Mouse (Mus musculus): ENCODE measurements at regions not wholly inside any gene's neighbourhood (a gene's known extent, or its start where the extent isn't known, plus 50 kb on each side); places are given as distances from the start of the nearest gene placed in this dataset.

DNA sequence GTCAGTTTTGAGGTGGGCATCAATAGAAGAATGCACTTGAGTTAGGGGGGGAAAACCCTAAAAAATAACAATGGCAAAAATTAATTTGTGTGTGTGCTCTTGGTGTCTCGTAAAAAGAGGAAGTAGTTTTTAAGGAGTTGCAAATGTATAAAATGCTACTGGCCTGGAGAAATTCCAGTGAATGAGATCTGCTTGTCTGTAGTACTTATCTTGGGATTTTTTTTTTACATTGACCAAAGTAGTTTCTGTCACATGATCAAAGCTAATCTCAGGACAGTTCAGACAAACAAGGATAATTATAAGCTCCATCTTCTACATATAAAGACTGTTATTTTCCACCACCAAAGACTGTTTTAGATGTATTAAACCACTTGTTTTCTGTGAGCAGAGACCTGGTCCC is 128.3 kb upstream of the Zeb2 start:
- Histone ChIP-seq H3K4me3 (ENCODE audit: low read depth, low read length) (no peak overlapping the region), H3K4me2 (ENCODE audit: low read depth, low read length) (no peak overlapping the region), H3K36me3 (ENCODE audit: control insufficient read depth, insufficient read depth, low read length) (no peaks in the 10 kb centered on the region), H3K9ac (ENCODE audit: low read depth, low read length) (no peak overlapping the region), H3K27ac (replicated peaks; ENCODE audit: low read depth, low read length) (no peak overlapping the region), H3K27me3 (replicated peaks; ENCODE audit: control insufficient read depth, insufficient read depth, low read length) (no peaks in the 10 kb centered on the region), H3K9me3 (ENCODE audit: control insufficient read depth, low read length) (no peaks in the 10 kb centered on the region), H3K4me1 (ENCODE audit: control insufficient read depth, insufficient read depth, low read length) (no peaks in the 10 kb centered on the region; the same call in 1 of the 2 replicates)
- no peak for DNase-seq (ENCODE audit: low spot score)
- no peak for ATAC-seq (ENCODE audit: low read depth)
- WGBS = 76% methylated on average over 1 of the region's 1 CpGs

- WGBS = 85% methylated on average over 14 of the region's 14 CpGs
- Histone ChIP-seq H3K36me3 (ENCODE audit: control insufficient read depth, insufficient read depth, low read length) (no peaks in the 10 kb centered on the region), H3K4me3 (ENCODE audit: low read depth, low read length) (no peak overlapping the region), H3K4me2 (ENCODE audit: low read depth, low read length) (no peak overlapping the region), H3K9ac (ENCODE audit: low read depth, low read length) (no peak overlapping the region), H3K27ac (replicated peaks; ENCODE audit: low read depth, low read length) (no peak overlapping the region), H3K9me3 (ENCODE audit: control insufficient read depth, low read length) (no peaks in the 10 kb centered on the region), H3K4me1 (ENCODE audit: control insufficient read depth, insufficient read depth, low read length) (no peaks in the 10 kb centered on the region; the same call in 1 of the 2 replicates), H3K27me3 (replicated peaks; ENCODE audit: control insufficient read depth, insufficient read depth, low read length) (no peaks in the 10 kb centered on the region)
- no peak for DNase-seq (ENCODE audit: low spot score)
- ATAC-seq (ENCODE audit: low read depth) = no peak
Observed at GRCm38 (mm10) chr2:45244491-45244890, 127.3 kb upstream of the Zeb2 start.

DNA sequence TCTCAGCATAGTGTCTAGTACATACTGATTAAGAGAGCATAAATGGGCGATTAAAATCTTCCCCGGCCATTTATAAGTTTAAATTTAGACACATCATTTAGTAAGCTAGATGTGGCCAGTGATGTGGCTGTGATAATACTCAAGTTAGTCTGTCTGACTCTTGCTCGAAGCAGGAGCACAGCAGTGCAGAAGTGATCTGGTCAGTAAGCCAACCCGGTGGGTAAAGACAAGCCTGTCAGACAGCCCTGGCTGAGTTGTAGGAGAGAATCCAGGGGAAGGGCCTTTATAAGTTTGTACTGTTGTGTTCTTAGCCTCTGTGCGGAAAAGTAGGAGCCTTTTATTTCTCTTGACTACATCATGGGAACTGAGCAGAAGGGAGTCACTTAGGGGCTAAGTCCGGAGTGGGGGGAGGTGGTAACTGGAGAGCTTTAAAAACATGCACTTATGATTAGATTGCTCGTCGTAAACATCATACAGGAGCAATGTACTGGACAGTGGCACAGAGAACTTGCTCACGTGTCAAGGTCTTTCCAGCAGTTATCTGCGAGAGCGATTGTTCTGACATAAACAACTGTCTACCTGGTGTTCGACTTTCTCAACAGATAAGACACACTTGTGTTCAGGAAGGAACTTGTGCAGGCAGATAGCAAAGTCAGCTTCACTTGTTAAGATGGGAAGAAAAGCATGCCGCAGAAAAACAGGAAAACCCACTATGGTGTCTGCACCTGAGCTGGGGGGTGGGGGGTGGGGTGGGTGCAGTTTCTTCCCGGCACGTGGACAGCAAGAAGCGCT is 122.5 kb upstream of the Zeb2 start:
- H3K27me3 ChIP-seq (replicated peaks; ENCODE audit: control insufficient read depth, insufficient read depth, low read length) = no peaks in the 10 kb centered on the region
- no peak overlapping the region for H3K4me3 ChIP-seq (ENCODE audit: low read depth, low read length)
- no peaks in the 10 kb centered on the region for H3K9me3 ChIP-seq (ENCODE audit: control insufficient read depth, low read length)
- ATAC-seq (ENCODE audit: low read depth) (no peak), DNase-seq (ENCODE audit: low spot score) (no peak)
- H3K4me1 ChIP-seq (ENCODE audit: control insufficient read depth, insufficient read depth, low read length) = no peaks in the 10 kb centered on the region; the same call in 1 of the 2 replicates
- H3K36me3 ChIP-seq (ENCODE audit: control insufficient read depth, insufficient read depth, low read length) = no peaks in the 10 kb centered on the region
- no peak overlapping the region for H3K9ac ChIP-seq (ENCODE audit: low read depth, low read length)
- no peak overlapping the region for H3K4me2 ChIP-seq (ENCODE audit: low read depth, low read length)
- no peak overlapping the region for H3K27ac ChIP-seq (replicated peaks; ENCODE audit: low read depth, low read length)
- WGBS = 73% methylated on average over 16 of the region's 16 CpGs

DNA sequence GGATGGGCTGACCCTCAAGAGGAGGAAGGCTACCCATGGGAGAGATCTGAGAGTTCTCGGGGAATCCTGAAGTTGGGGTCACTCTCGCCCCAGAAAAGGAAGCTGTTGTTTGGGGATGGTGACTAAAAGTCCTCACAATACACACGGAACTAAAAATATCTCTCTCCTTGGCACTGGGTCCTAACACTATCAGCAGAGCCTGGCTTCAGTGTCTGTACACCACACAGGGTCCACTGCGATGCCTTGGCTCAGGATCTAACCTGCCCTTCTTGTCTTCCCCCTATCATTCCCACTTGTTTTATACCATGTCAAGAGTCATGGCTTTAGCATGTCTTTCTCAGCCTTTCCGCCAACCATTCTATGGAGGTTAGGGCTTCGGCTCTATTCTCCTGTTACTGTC is 121.8 kb upstream of the Zeb2 start:
- Histone ChIP-seq H3K4me3 (ENCODE audit: low read depth, low read length) (no peak overlapping the region), H3K27ac (replicated peaks; ENCODE audit: low read depth, low read length) (no peak overlapping the region), H3K4me1 (ENCODE audit: control insufficient read depth, insufficient read depth, low read length) (no peaks in the 10 kb centered on the region), H3K9me3 (ENCODE audit: control insufficient read depth, low read length) (no peaks in the 10 kb centered on the region), H3K36me3 (ENCODE audit: control insufficient read depth, insufficient read depth, low read length) (no peaks in the 10 kb centered on the region), H3K4me2 (ENCODE audit: low read depth, low read length) (no peak overlapping the region), H3K9ac (ENCODE audit: low read depth, low read length) (no peak overlapping the region), H3K27me3 (replicated peaks; ENCODE audit: control insufficient read depth, insufficient read depth, low read length) (no peaks in the 10 kb centered on the region)
- WGBS = 94% methylated on average over 6 of the region's 6 CpGs
- DNase-seq (ENCODE audit: low spot score) = no peak
- no peak for ATAC-seq (ENCODE audit: low read depth)

GRCm38 (mm10) chr2:45236168-45236700 is 119.0 kb upstream of the Zeb2 start:
- 90% methylated on average over 13 of the region's 13 CpGs for WGBS
- Histone ChIP-seq H3K9me3 (ENCODE audit: control insufficient read depth, low read length) (no peaks in the 10 kb centered on the region), H3K4me1 (ENCODE audit: control insufficient read depth, insufficient read depth, low read length) (no peaks in the 10 kb centered on the region), H3K4me3 (ENCODE audit: low read depth, low read length) (no peak overlapping the region), H3K9ac (ENCODE audit: low read depth, low read length) (no peak overlapping the region), H3K4me2 (ENCODE audit: low read depth, low read length) (no peak overlapping the region), H3K27ac (replicated peaks; ENCODE audit: low read depth, low read length) (no peak overlapping the region), H3K36me3 (ENCODE audit: control insufficient read depth, insufficient read depth, low read length) (no peaks in the 10 kb centered on the region), H3K27me3 (replicated peaks; ENCODE audit: control insufficient read depth, insufficient read depth, low read length) (no peaks in the 10 kb centered on the region)
- ATAC-seq (ENCODE audit: low read depth) (no peak), DNase-seq (ENCODE audit: low spot score) (no peak)

DNA sequence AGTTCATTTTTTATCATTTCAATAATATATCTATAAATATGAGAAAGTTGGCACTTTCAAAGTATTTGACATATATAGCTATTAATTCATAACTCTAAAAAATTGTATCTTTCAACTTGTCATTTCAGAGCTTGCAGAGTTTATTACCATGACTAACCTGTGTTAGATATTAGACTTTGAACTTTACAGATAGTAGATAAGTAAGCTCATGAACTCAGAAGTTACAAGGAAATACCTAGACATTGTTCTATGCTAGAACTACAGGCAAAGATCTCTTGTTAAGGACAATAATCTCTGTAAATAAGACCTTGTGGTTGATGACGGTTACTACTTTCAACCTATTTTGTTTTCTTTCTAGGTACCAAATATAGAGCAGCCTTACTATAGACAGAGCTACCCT is 117.0 kb upstream of the Zeb2 start:
- Histone ChIP-seq H3K27ac (replicated peaks; ENCODE audit: low read depth, low read length) (no peak overlapping the region), H3K4me1 (ENCODE audit: control insufficient read depth, insufficient read depth, low read length) (peaks cover 5% of the 10 kb centered on the region; the same call in 1 of the 2 replicates), H3K9me3 (ENCODE audit: control insufficient read depth, low read length) (no peaks in the 10 kb centered on the region), H3K36me3 (ENCODE audit: control insufficient read depth, insufficient read depth, low read length) (no peaks in the 10 kb centered on the region), H3K4me2 (ENCODE audit: low read depth, low read length) (no peak overlapping the region), H3K9ac (ENCODE audit: low read depth, low read length) (no peak overlapping the region), H3K4me3 (ENCODE audit: low read depth, low read length) (no peak overlapping the region), H3K27me3 (replicated peaks; ENCODE audit: control insufficient read depth, insufficient read depth, low read length) (peaks cover 8% of the 10 kb centered on the region; the same call in 1 of the 2 replicates)
- WGBS = 78% methylated on average over 1 of the region's 1 CpGs
- DNase-seq (ENCODE audit: low spot score) (no peak), ATAC-seq (ENCODE audit: low read depth) (no peak)

- H3K9me3 ChIP-seq (ENCODE audit: control insufficient read depth, low read length) = no peaks in the 10 kb centered on the region
- H3K27me3 ChIP-seq (replicated peaks; ENCODE audit: control insufficient read depth, insufficient read depth, low read length) = peaks cover 9% of the 10 kb centered on the region; the same call in 1 of the 2 replicates
- no peak overlapping the region for H3K4me2 ChIP-seq (ENCODE audit: low read depth, low read length)
- no peaks in the 10 kb centered on the region for H3K36me3 ChIP-seq (ENCODE audit: control insufficient read depth, insufficient read depth, low read length)
- ATAC-seq (ENCODE audit: low read depth) = no peak
- 65% methylated on average over 11 of the region's 11 CpGs for WGBS
- H3K4me3 ChIP-seq (ENCODE audit: low read depth, low read length) = no peak overlapping the region
- H3K27ac ChIP-seq (replicated peaks; ENCODE audit: low read depth, low read length) = no peak overlapping the region
- peak; percentile 14 for DNase-seq (ENCODE audit: low spot score)
- H3K9ac ChIP-seq (ENCODE audit: low read depth, low read length) = no peak overlapping the region
- H3K4me1 ChIP-seq (ENCODE audit: control insufficient read depth, insufficient read depth, low read length) = peaks cover 10% of the 10 kb centered on the region; the same call in 1 of the 2 replicates
Observed at GRCm38 (mm10) chr2:45230351-45231209, 113.4 kb upstream of the Zeb2 start.

DNA sequence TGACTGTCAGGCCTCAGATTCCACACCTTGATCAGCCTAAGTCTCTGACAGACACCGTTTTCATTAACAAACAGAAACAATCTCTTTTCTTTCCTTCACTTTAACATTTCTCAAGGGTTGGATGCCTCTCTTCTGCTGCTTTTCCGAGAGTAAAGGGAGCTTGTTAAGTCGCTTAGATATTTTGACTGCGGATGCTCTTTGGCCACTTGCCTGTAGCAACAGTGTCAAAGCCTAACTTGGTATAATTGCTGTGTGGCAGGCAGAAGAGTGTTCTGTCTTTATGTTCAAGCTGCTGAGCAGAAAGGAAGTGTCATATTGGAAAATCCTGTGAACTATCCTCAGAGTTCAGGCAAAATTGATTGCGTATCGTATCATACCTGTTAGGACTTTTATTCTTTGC is 112.3 kb upstream of the Zeb2 start:
- Histone ChIP-seq H3K27ac (replicated peaks; ENCODE audit: low read depth, low read length) (no peak overlapping the region), H3K4me2 (ENCODE audit: low read depth, low read length) (no peak overlapping the region), H3K4me1 (ENCODE audit: control insufficient read depth, insufficient read depth, low read length) (peaks cover 13% of the 10 kb centered on the region; the same call in 1 of the 2 replicates), H3K9me3 (ENCODE audit: control insufficient read depth, low read length) (no peaks in the 10 kb centered on the region), H3K36me3 (ENCODE audit: control insufficient read depth, insufficient read depth, low read length) (no peaks in the 10 kb centered on the region), H3K27me3 (replicated peaks; ENCODE audit: control insufficient read depth, insufficient read depth, low read length) (peaks cover 9% of the 10 kb centered on the region; the same call in 1 of the 2 replicates), H3K9ac (ENCODE audit: low read depth, low read length) (no peak overlapping the region; the same call in 1 of the 2 replicates), H3K4me3 (ENCODE audit: low read depth, low read length) (no peak overlapping the region)
- 66% methylated on average over 6 of the region's 6 CpGs for WGBS
- peak; percentile 16 for DNase-seq (ENCODE audit: low spot score)
- no peak for ATAC-seq (ENCODE audit: low read depth)
